Mouse (Mus musculus) neural tube, embryonic 15.5 days (tissue): Measurements from ENCODE around the gene Pdcd2l. TPM values are rescaled to one million over a fixed set of nuclear protein-coding genes. Genes with fewer than 3 reads are reported as not detected.

Experiments used
- ATAC-seq: fragments of 200-750 bp; cut with Nextera tagmentation; 2 replicates; pipeline ENCODE4 v1.8.0; 2017; ENCODE audit warnings: mild to moderate bottlenecking, moderate TSS enrichment, moderate library complexity; ENCODE audit not compliant: low FRiP score
- H3K27ac ChIP-seq: fragments of 300-500 bp; sonication (generic); replicated peaks from 2 replicates; pipeline ENCODE4 v1.5.1; 2015; ENCODE audit warnings: mild to moderate bottlenecking, inconsistent platforms
- H3K27me3 ChIP-seq: fragments of 300-500 bp; sonication (generic); replicated peaks from 2 replicates; pipeline ENCODE4 v1.6.1; 2015; ENCODE audit warnings: inconsistent platforms
- H3K36me3 ChIP-seq: fragments of 300-500 bp; sonication (generic); 2 replicates; pipeline ENCODE4 v1.6.1; 2015; ENCODE audit warnings: inconsistent platforms
- H3K4me1 ChIP-seq: fragments of 300-500 bp; sonication (generic); 2 replicates; pipeline ENCODE4 v1.6.1; 2015; ENCODE audit warnings: inconsistent platforms
- H3K4me2 ChIP-seq: fragments of 300-500 bp; sonication (generic); 2 replicates; pipeline ENCODE4 v1.6.1; 2015; ENCODE audit warnings: inconsistent platforms, mild to moderate bottlenecking, moderate library complexity
- H3K4me3 ChIP-seq: fragments of 300-500 bp; sonication (generic); replicated peaks from 2 replicates; pipeline ENCODE4 v1.5.1; 2015; ENCODE audit warnings: mild to moderate bottlenecking, inconsistent platforms
- H3K9ac ChIP-seq: fragments of 300-500 bp; sonication (generic); replicated peaks from 2 replicates; pipeline ENCODE4 v1.6.1; 2015; ENCODE audit warnings: mild to moderate bottlenecking, inconsistent platforms
- H3K9me3 ChIP-seq: fragments of 300-500 bp; sonication (generic); replicated peaks from 2 replicates; pipeline ENCODE4 v1.6.1; 2016; ENCODE audit warnings: inconsistent platforms
- WGBS: fragments of 180-500 bp; shearing (Covaris S2); methylation state at CpG from one replicate; pipeline ENCODE4 v1.1.7; 2015; ENCODE audit warnings: mixed read lengths; 5-methylcytosine and 5-hydroxymethylcytosine counted together
- polyA plus RNA-seq: library from polyadenylated mRNA; unstranded; fragments of >200 nt; fragmentation: Nextera tagmentation; extraction: Ambion mirVana; gene quantifications from 2 replicates; pipeline ENCODE4 v1.2.1, GENCODE M21; 2015

Gene Pdcd2l
- polyA plus RNA-seq, 1 experiment from 2014 or later = 89.5 TPM

DNA sequence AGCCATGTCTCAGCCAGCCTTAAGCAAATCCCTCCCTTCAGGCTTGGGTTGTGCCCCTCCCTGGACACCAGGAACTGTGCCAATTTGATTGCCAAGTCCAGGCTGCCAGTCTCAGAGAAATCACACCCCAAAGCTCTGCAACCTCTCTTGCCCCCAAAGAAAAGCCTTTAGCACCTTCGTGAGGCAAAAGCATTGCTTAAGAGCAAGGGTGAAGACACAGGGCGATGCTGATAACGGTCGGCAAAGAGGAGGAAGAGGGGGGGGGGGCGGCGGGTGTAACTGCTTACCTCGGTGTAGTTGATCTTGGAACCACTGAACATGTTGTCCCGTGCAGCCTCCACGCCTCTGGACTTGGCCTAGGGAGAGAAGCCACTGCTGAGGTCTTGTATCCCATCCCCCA, 32.2 kb upstream of the Pdcd2l start:
- peak overlapping the region; percentile 78 for H3K4me3 ChIP-seq
- H3K9ac ChIP-seq = no peak overlapping the region; the same call in 1 of the 2 replicates
- 64% methylated on average over 9 of the region's 9 CpGs for WGBS
- peaks cover 53% of the 10 kb centered on the region for H3K4me1 ChIP-seq
- peaks cover 30% of the 10 kb centered on the region for H3K36me3 ChIP-seq
- no peaks in the 10 kb centered on the region for H3K9me3 ChIP-seq
- ATAC-seq = no peak
- H3K27me3 ChIP-seq = no peaks in the 10 kb centered on the region
- peak overlapping the region; percentile 69 for H3K4me2 ChIP-seq
- no peak overlapping the region for H3K27ac ChIP-seq

GRCm38 (mm10) chr7:34226846-34227245, 30.4 kb upstream of the Pdcd2l start:
- Histone ChIP-seq H3K9me3 (no peaks in the 10 kb centered on the region), H3K4me1 (peaks cover 47% of the 10 kb centered on the region), H3K36me3 (peaks cover 46% of the 10 kb centered on the region), H3K27me3 (no peaks in the 10 kb centered on the region), H3K4me3 (no peak overlapping the region), H3K4me2 (no peak overlapping the region), H3K27ac (no peak overlapping the region), H3K9ac (0 out of 2 replicates have a peak overlapping the region, but pooled peaks have one; percentile 14)
- WGBS = 91% methylated on average over 12 of the region's 12 CpGs
- no peak for ATAC-seq

DNA sequence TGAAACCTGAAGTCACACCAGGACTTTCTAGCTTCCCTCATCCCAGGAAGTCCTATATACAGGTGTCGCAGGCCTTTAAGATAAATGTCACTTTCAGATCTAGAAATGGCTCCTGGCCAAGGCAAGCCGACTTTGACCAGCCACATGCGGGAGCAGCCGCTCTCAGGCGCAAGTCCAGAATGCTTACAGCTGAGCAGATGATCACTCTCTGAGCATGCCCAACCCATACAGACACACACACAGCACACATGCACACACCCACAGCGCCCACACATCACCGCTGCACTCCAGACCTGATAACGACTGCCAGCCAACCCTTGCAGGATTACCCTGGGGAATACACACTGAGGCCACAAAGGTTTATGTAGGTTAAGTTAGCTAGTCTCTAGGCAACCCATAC, 29.6 kb upstream of the Pdcd2l start:
- Histone ChIP-seq H3K27ac (no peak overlapping the region), H3K9ac (0 out of 2 replicates have a peak overlapping the region, but pooled peaks have one; percentile 14), H3K4me2 (no peak overlapping the region), H3K4me1 (peaks cover 47% of the 10 kb centered on the region), H3K27me3 (no peaks in the 10 kb centered on the region), H3K9me3 (no peaks in the 10 kb centered on the region), H3K4me3 (no peak overlapping the region), H3K36me3 (peaks cover 51% of the 10 kb centered on the region)
- WGBS = 86% methylated on average over 8 of the region's 8 CpGs
- ATAC-seq = no peak

DNA sequence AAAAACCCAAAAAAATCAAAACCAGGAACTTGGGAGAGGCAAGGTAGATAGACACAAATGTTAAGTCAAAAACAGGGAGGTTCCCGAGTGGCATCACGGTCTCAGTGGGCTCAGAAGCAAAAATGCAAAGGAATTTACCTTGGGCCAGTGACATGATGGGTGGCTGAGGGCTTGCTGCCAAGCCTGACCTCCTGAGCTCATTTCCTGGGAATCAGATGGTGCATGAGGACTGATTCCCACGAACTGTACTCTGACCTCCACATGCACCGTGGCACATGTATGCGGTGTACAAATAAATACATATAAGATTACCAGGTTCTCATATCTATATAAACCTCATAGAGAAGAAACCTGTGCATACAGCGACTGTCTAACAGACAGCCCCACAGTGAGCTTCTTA, 27.8 kb upstream of the Pdcd2l start:
- H3K4me1 ChIP-seq = peaks cover 39% of the 10 kb centered on the region
- no peaks in the 10 kb centered on the region for H3K9me3 ChIP-seq
- H3K4me3 ChIP-seq = no peak overlapping the region
- H3K9ac ChIP-seq = no peak overlapping the region
- H3K4me2 ChIP-seq = no peak overlapping the region
- H3K27me3 ChIP-seq = no peaks in the 10 kb centered on the region
- H3K36me3 ChIP-seq = peaks cover 65% of the 10 kb centered on the region
- no peak for ATAC-seq
- no peak overlapping the region for H3K27ac ChIP-seq
- 96% methylated on average over 6 of the region's 6 CpGs for WGBS

- WGBS = 93% methylated on average over 10 of the region's 10 CpGs
Observed at GRCm38 (mm10) chr7:34222340-34222739, 25.9 kb upstream of the Pdcd2l start.

DNA sequence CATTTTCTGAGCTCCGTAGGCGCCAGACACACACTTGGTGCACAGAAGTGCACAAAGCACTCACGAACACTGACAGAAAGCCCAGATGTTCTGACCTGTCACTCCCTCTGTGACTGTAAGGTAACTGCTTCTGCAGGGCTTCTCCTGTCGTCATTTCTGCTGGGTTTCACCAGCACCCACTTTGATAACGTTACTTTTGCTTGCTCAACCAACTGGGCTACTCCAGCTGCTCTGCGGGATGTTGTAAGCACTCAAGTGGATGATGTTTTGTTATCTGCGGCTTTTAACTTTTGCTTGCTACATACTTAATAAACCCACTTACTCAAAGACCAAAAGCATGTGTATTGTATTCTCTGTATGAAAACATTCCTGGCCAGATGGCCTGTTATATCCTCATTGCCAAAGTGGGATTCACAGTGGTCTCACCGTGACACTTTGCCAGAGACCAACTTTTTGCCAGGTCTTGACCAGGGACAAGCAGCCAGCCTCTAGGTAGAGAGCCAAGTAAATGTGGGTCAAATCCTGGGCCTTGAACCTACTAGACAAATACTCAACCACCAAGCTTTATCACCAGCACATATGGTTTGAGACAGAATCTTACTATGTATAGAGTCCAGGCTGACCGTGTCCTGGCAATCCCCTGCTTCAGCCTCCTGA, 25.3 kb upstream of the Pdcd2l start:
- Histone ChIP-seq H3K9ac (no peak overlapping the region), H3K36me3 (peaks cover 77% of the 10 kb centered on the region), H3K27me3 (no peaks in the 10 kb centered on the region), H3K4me2 (no peak overlapping the region), H3K4me3 (no peak overlapping the region), H3K4me1 (peaks cover 13% of the 10 kb centered on the region), H3K9me3 (no peaks in the 10 kb centered on the region), H3K27ac (no peak overlapping the region)
- no peak for ATAC-seq
- WGBS = 92% methylated on average over 9 of the region's 9 CpGs

More at GRCm38 (mm10) chr7:34222340-34222739, 25.9 kb upstream of the Pdcd2l start:
- Histone ChIP-seq H3K27me3 (no peaks in the 10 kb centered on the region), H3K9me3 (no peaks in the 10 kb centered on the region), H3K4me2 (no peak overlapping the region), H3K27ac (no peak overlapping the region), H3K36me3 (peaks cover 79% of the 10 kb centered on the region), H3K4me1 (peaks cover 20% of the 10 kb centered on the region), H3K4me3 (no peak overlapping the region), H3K9ac (no peak overlapping the region)
- ATAC-seq = no peak

DNA sequence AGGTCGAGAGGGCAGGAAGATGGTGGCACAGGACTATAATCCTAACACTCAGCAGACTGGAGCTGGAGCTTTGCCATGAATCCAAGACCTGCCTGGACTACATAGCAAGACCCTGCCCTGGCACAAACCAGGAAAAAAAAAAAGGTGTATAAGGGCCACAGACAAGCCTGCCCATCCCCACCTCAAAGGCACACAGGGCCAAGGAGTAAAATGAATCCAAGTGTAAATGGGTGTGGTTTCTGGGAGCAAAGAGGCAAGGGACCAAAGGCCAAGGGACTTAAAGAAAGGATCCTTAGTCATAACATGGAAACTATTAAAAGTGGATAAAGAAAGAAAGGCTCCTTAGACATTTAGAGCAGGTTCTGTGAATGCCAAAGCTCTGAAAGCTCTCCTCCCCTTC, 22.0 kb upstream of the Pdcd2l start:
- ATAC-seq = no peak
- Histone ChIP-seq H3K9ac (no peak overlapping the region), H3K4me1 (no peaks in the 10 kb centered on the region), H3K27ac (no peak overlapping the region), H3K27me3 (no peaks in the 10 kb centered on the region), H3K9me3 (no peaks in the 10 kb centered on the region), H3K4me2 (no peak overlapping the region), H3K36me3 (peaks cover 89% of the 10 kb centered on the region), H3K4me3 (no peak overlapping the region)
- 95% methylated on average over 1 of the region's 1 CpGs for WGBS

DNA sequence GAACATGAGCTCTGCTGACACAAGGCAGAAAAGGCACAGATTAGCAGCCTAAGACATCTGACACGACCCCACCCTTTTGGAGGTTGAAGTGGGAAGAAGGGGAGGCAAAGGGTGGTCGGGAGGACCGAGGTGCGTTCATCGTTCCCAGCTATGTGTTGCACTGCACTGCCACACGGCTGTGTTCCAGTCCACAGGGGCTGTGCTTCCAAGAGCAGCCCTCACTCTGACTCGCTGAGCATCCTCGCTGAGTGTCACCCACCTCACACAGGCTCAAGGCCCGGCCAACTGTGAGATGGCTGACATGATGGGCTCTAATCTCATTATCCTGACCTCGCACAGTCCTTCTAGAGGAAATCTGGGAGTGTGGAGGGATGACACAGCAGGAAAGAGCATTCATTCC, 20.0 kb upstream of the Pdcd2l start:
- H3K36me3 ChIP-seq = peaks cover 88% of the 10 kb centered on the region

DNA sequence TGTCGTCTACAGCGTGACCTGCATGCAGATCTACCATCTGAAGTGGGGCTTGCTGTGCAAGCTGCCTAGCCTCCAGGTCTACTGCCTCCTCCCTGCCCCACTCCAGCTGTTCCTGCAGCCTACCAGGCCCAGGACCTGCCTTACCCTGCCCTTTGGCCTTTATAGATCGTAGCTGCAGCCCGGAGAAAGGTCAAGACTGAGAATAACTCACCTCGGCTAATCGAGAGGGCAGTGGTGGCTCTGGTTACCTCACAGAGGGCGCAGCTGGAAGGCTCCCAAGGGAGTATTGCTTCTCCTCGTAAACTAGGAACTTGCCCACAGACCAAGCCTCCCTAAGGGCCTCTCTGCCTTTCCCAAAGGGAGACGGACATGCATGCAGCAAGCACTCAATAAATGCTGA, 19.0 kb upstream of the Pdcd2l start:
- Histone ChIP-seq H3K9me3 (no peaks in the 10 kb centered on the region), H3K4me3 (no peak overlapping the region), H3K36me3 (peaks cover 93% of the 10 kb centered on the region), H3K27ac (no peak overlapping the region), H3K9ac (no peak overlapping the region), H3K4me2 (no peak overlapping the region), H3K27me3 (no peaks in the 10 kb centered on the region), H3K4me1 (no peaks in the 10 kb centered on the region)
- ATAC-seq = no peak
- 85% methylated on average over 9 of the region's 9 CpGs for WGBS

More for the DNA sequence above, 20.0 kb upstream of the Pdcd2l start:
- no peak for ATAC-seq
- no peak overlapping the region for H3K27ac ChIP-seq
- no peaks in the 10 kb centered on the region for H3K4me1 ChIP-seq
- no peaks in the 10 kb centered on the region for H3K9me3 ChIP-seq
- no peak overlapping the region for H3K9ac ChIP-seq
- no peak overlapping the region for H3K4me2 ChIP-seq
- no peaks in the 10 kb centered on the region for H3K27me3 ChIP-seq
- 92% methylated on average over 10 of the region's 10 CpGs for WGBS
- no peak overlapping the region for H3K4me3 ChIP-seq

GRCm38 (mm10) chr7:34214644-34215043, 18.2 kb upstream of the Pdcd2l start:
- WGBS = 88% methylated on average over 8 of the region's 8 CpGs
- no peaks in the 10 kb centered on the region for H3K9me3 ChIP-seq
- no peaks in the 10 kb centered on the region for H3K27me3 ChIP-seq

DNA sequence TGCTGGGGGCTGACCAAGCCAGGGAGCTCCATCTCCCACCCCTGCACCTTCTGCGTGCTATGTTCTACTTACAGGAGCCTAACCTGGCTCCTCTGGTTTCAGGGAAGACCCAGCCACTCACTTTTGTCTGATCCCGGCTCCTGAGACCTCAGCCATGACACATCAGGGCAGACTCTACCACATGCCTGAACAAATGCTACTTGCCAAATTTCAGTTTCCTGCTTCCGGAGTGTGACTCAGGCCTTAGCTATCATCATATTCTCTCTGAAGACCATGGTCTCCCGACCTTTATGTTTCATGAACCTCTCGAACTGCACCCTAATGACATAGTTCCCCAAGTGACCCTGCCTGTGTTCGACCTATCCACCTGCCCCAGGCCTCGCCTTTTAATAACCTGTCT, 16.8 kb upstream of the Pdcd2l start:
- no peaks in the 10 kb centered on the region for H3K4me1 ChIP-seq
- ATAC-seq = no peak
- no peak overlapping the region for H3K9ac ChIP-seq
- no peak overlapping the region for H3K27ac ChIP-seq
- WGBS = 97% methylated on average over 7 of the region's 7 CpGs
- H3K27me3 ChIP-seq = no peaks in the 10 kb centered on the region
- no peaks in the 10 kb centered on the region for H3K9me3 ChIP-seq
- no peak overlapping the region for H3K4me3 ChIP-seq
- H3K4me2 ChIP-seq = no peak overlapping the region
- peaks cover 96% of the 10 kb centered on the region for H3K36me3 ChIP-seq

More at GRCm38 (mm10) chr7:34214644-34215043, 18.2 kb upstream of the Pdcd2l start:
- no peak overlapping the region for H3K27ac ChIP-seq
- ATAC-seq = no peak
- H3K4me2 ChIP-seq = no peak overlapping the region
- no peak overlapping the region for H3K9ac ChIP-seq
- H3K36me3 ChIP-seq = peaks cover 93% of the 10 kb centered on the region
- H3K4me1 ChIP-seq = no peaks in the 10 kb centered on the region
- no peak overlapping the region for H3K4me3 ChIP-seq

DNA sequence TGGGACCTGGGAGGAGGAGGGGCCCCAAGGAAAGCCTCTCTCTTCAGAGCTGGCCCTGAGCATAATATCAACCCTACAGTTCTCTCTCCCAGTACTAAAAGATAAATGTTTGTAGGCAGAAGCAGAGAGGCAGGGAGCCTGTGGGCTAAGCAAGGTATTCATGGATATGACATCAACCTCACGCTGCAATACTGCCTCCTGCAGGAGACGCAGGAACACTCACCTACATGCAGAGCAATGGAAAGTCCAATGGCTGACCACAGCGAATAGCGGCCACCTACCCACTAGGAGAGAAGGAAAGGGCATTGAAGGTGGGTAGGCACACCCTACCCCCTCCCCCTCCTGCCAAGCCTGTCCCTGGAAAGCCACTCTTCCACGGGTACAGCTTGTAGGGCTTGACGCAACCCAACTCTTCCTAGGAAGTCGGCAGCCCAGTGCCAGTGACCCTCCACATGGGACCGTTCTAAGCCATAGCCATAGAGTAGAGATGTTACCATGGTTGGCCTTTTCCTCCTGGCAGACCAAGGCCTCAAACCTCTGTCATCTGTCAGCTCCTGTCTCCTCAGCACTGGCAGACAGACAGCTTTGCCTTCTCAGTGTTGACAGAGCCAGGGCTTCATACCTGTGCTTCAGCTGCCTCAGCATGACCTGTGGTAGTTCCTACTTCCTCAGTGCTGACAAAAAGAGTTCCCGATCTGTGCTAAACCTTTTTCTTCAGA, 11.7 kb upstream of the Pdcd2l start:
- Histone ChIP-seq H3K27ac (no peak overlapping the region), H3K9me3 (no peaks in the 10 kb centered on the region), H3K36me3 (peaks cover 97% of the 10 kb centered on the region), H3K4me3 (no peak overlapping the region), H3K4me2 (no peak overlapping the region), H3K9ac (no peak overlapping the region), H3K27me3 (no peaks in the 10 kb centered on the region), H3K4me1 (no peaks in the 10 kb centered on the region)
- 95% methylated on average over 9 of the region's 9 CpGs for WGBS
- ATAC-seq = no peak
